Mouse (Mus musculus): ENCODE measurements at regions not wholly inside any gene's neighbourhood (a gene's known extent, or its start where the extent isn't known, plus 50 kb on each side); places are given as distances from the start of the nearest gene placed in this dataset.

DNA sequence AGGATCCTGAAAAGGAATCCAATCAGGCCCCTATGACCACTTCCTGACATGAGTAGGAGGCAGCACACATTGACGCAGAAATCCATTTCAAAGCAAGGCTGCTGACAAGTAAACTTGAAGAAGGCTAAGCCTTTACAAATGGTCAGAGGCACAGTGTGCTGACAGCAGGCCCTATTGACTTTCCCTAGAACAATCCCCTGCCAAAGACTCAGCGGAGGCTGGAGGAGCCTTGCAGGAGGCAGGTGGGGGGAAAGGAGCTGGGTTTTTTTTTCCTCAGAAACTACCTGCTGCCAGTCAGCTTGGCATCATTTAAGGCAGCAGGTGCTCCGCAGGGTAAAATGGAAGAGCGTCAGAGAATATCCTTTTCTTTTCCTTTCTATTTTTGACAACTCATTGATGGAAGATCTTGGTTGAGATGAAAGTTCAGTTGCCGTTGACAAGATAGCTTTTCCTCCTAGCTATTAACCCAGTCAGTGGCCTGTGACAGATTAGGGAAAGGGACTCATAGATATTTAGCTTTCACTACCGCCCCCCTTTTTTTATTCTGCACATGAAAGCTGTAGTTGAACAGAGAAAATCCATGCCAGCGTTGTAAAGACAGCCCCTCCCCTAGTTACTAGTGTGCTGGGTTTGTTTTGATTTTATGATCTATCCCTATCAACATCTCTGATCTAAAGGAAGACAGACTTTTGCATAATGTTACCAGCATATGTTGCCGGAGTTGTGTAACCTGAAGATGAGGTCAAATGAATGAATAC, 210.6 kb downstream of the Csnka2ip start:
- Histone ChIP-seq H3K27ac (ENCODE audit: low read length) (no peak overlapping the region), H3K36me3 (ENCODE audit: insufficient read depth, low read length) (no peaks in the 10 kb centered on the region), H3K4me1 (ENCODE audit: insufficient read depth, low read depth, low read length) (no peaks in the 10 kb centered on the region), H3K9me3 (ENCODE audit: low read length) (no peaks in the 10 kb centered on the region), H3K4me2 (replicated peaks; ENCODE audit: low read depth, low read length) (no peak overlapping the region), H3K4me3 (ENCODE audit: low read depth, low read length) (no peak overlapping the region), H3K27me3 (replicated peaks; ENCODE audit: insufficient read depth, low read length) (no peaks in the 10 kb centered on the region), H3K9ac (replicated peaks; ENCODE audit: low read depth) (no peak overlapping the region)
- TF ChIP-seq CTCF (IDR thresholded peaks at IDR 0.05) = no peak
- no peak for TF ChIP-seq EP300 (IDR thresholded peaks at IDR 0.05)
- DNase-seq (ENCODE audit: low spot score) (no peak), ATAC-seq (no peak)
- WGBS = 62% methylated on average over 8 of the region's 8 CpGs

DNA sequence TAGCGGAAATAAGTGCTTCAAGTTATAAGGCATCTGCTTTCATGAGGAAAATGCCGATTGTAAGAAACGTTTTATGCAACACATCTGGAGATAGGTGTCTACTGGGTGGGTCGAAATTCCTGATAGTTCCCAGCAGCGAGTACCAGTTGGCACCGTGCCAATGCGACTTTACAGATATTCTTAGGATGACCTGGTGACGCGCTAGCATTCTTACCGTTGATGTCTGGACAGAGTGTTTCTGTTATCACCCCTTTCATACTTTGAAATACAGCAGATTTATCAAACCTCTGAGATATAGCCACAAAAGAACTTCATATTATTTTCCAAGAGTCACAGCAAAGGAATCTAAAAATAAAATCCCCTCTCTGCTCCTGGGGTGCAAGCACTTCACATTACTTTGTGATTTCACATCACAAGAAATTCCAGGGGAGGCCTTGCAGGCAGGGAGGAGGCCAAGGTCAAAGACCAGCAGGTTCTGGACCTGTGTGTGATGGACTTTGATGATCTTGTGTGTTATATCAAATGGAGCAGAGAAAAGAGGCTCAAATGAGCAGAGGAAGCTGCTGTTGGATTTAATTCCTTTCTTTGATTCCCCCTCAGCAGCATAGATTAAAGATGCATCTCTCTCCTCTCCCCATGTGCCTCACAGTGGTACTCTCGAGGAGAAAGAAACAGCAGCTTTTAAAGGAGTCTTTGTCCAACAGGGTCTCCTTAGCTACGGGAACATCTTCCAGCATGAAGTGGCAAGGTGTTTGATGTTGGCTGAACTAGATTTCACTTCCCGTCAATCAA, 233.4 kb downstream of the Csnka2ip start:
- TF ChIP-seq EP300 (IDR thresholded peaks at IDR 0.05) (no peak), CTCF (IDR thresholded peaks at IDR 0.05) (no peak)
- no peaks in the 10 kb centered on the region for H3K9me3 ChIP-seq (ENCODE audit: low read length)
- no peaks in the 10 kb centered on the region for H3K27me3 ChIP-seq (replicated peaks; ENCODE audit: insufficient read depth, low read length)
- ATAC-seq (no peak), DNase-seq (ENCODE audit: low spot score) (no peak)
- WGBS = 59% methylated on average over 13 of the region's 13 CpGs
- no peaks in the 10 kb centered on the region for H3K4me1 ChIP-seq (ENCODE audit: insufficient read depth, low read depth, low read length)
- no peaks in the 10 kb centered on the region for H3K36me3 ChIP-seq (ENCODE audit: insufficient read depth, low read length)
- no peak overlapping the region for H3K27ac ChIP-seq (ENCODE audit: low read length)
- H3K9ac ChIP-seq (replicated peaks; ENCODE audit: low read depth) = no peak overlapping the region
- H3K4me3 ChIP-seq (ENCODE audit: low read depth, low read length) = no peak overlapping the region
- no peak overlapping the region for H3K4me2 ChIP-seq (replicated peaks; ENCODE audit: low read depth, low read length)

DNA sequence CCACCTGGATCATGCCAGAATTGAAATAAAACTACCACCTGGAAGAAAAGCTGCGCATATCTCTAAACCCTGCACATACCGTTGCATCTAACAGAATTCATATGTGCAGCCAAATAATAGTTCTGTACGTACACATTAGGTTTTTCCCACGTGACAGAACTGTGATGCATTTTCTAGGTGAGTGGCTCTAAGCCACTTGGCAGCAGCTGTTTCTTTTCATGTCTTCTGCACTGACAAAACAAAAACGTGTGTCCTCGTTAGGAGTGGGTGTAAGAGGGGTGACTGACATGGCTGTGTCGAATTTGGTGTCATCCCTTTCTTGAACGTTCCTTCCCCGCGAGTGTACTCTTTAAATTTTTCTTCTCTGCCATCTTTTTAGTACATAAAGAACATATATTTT, 254.3 kb downstream of the Csnka2ip start:
- Histone ChIP-seq H3K4me2 (replicated peaks; ENCODE audit: low read depth, low read length) (no peak overlapping the region), H3K27ac (ENCODE audit: low read length) (no peak overlapping the region), H3K36me3 (ENCODE audit: insufficient read depth, low read length) (no peaks in the 10 kb centered on the region), H3K9me3 (ENCODE audit: low read length) (no peaks in the 10 kb centered on the region), H3K4me1 (ENCODE audit: insufficient read depth, low read depth, low read length) (no peaks in the 10 kb centered on the region), H3K4me3 (ENCODE audit: low read depth, low read length) (no peak overlapping the region), H3K27me3 (replicated peaks; ENCODE audit: insufficient read depth, low read length) (no peaks in the 10 kb centered on the region), H3K9ac (replicated peaks; ENCODE audit: low read depth) (no peak overlapping the region)
- ATAC-seq = no peak
- TF ChIP-seq CTCF (IDR thresholded peaks at IDR 0.05) = no peak
- TF ChIP-seq EP300 (IDR thresholded peaks at IDR 0.05) = no peak
- no peak for DNase-seq (ENCODE audit: low spot score)
- 55% methylated on average over 10 of the region's 10 CpGs for WGBS

DNA sequence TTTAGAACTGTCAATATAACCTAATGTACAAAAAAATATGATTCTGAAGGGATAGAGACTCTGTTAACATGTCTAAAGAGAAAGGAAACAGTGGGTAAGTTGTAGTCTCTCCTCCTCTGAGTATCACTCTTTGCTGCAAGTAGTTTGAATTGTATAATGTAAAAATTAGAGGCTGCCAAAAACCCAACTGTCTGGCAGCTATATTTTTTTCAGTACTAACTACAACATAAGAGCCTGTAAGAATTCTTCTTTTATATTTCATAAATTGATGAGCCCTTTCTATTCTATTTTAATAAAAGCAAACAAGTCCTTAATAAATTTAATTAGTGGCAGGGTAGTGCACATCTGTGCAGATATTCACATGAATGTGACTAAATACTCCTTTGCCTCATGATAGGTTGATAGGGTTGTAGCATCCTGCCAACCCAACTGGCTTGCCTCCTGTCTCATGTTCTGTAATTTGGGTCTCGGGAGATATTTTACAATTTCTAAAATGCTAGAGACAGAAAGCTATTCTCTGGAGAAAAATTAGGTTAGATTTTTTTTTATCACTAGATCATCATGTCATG, 269.2 kb downstream of the Csnka2ip start:
- Histone ChIP-seq H3K4me1 (ENCODE audit: insufficient read depth, low read depth, low read length) (no peaks in the 10 kb centered on the region), H3K27me3 (replicated peaks; ENCODE audit: insufficient read depth, low read length) (no peaks in the 10 kb centered on the region), H3K27ac (ENCODE audit: low read length) (no peak overlapping the region), H3K4me2 (replicated peaks; ENCODE audit: low read depth, low read length) (no peak overlapping the region), H3K9ac (replicated peaks; ENCODE audit: low read depth) (no peak overlapping the region), H3K9me3 (ENCODE audit: low read length) (no peaks in the 10 kb centered on the region), H3K4me3 (ENCODE audit: low read depth, low read length) (no peak overlapping the region), H3K36me3 (ENCODE audit: insufficient read depth, low read length) (no peaks in the 10 kb centered on the region)
- DNase-seq (ENCODE audit: low spot score) (no peak), ATAC-seq (no peak)
- TF ChIP-seq CTCF (IDR thresholded peaks at IDR 0.05) (no peak), EP300 (IDR thresholded peaks at IDR 0.05) (no peak)
- 91% methylated on average over 1 of the region's 1 CpGs for WGBS

DNA sequence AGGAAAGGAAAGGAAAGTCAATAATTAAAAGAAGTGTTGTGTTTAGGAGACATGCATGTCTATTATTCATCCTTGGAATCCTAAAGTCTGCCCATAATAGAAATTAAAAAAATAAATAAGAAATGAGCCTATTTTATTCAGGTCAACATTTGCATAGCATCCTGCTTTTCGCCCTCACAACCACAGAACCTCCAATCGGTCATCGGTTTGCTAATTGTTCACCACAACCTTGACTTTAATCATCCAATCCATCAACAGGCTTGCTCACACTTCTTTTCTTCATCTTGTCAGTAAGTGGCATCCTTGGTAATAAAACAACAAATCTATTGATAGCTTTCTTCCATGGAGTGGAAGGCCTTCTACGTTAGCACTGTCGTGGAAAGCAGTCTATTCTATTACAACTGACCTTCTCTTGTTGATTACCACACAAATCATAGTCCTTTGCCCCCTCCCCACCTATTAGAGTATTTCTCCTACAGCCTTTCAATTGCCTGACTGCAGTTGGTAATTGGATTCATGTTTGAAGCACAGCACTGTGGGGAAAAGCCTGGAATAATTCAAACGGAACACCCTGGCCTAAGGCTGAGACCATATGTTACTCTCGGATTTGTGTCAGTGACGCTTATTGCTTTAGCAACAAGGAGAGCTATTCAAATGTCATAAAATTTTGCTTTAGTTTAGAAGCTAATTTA, 269.9 kb downstream of the Csnka2ip start:
- no peak overlapping the region for H3K9ac ChIP-seq (replicated peaks; ENCODE audit: low read depth)
- H3K27me3 ChIP-seq (replicated peaks; ENCODE audit: insufficient read depth, low read length) = no peaks in the 10 kb centered on the region
- no peaks in the 10 kb centered on the region for H3K9me3 ChIP-seq (ENCODE audit: low read length)
- H3K4me2 ChIP-seq (replicated peaks; ENCODE audit: low read depth, low read length) = no peak overlapping the region
- no peaks in the 10 kb centered on the region for H3K4me1 ChIP-seq (ENCODE audit: insufficient read depth, low read depth, low read length)
- WGBS = 87% methylated on average over 8 of the region's 8 CpGs
- ATAC-seq = no peak
- TF ChIP-seq EP300 (IDR thresholded peaks at IDR 0.05) (no peak), CTCF (IDR thresholded peaks at IDR 0.05) (no peak)
- no peak overlapping the region for H3K27ac ChIP-seq (ENCODE audit: low read length)
- H3K36me3 ChIP-seq (ENCODE audit: insufficient read depth, low read length) = no peaks in the 10 kb centered on the region
- DNase-seq (ENCODE audit: low spot score) = no peak
- H3K4me3 ChIP-seq (ENCODE audit: low read depth, low read length) = no peak overlapping the region
